Mouse (Mus musculus) forebrain, embryonic 14.5 days (tissue): ENCODE data around the gene Pdss2. TPM values are rescaled to one million over a fixed set of nuclear protein-coding genes. Genes with fewer than 3 reads are reported as not detected.

Experiments
- ATAC-seq: fragments of 200-750 bp; cut with Nextera tagmentation; 2 replicates; pipeline ENCODE4 v1.8.0; 2017; ENCODE audit warnings: mild to moderate bottlenecking, moderate library complexity
- DNase-seq: peaks from one replicate; pipeline ENCODE4 v3.0.0-alpha.2; 2015; ENCODE audit warnings: low spot score
- H3K27ac ChIP-seq: fragments of 300-500 bp; sonication (generic); 2 replicates; pipeline ENCODE4 v1.5.1; 2014; ENCODE audit warnings: low read depth, mild to moderate bottlenecking, control low read depth, low read length, moderate library complexity
- H3K27me3 ChIP-seq: fragments of 300-500 bp; sonication (generic); replicated peaks from 2 replicates; pipeline ENCODE4 v1.6.1; 2014; ENCODE audit warnings: low read length, control low read depth, mixed read lengths; ENCODE audit not compliant: control insufficient read depth, insufficient read depth
- H3K36me3 ChIP-seq: fragments of 300-500 bp; sonication (generic); 2 replicates; pipeline ENCODE4 v1.6.1; 2014; ENCODE audit warnings: low read length, control low read depth; ENCODE audit not compliant: control insufficient read depth, insufficient read depth
- H3K4me1 ChIP-seq: fragments of 300-500 bp; sonication (generic); 2 replicates; pipeline ENCODE4 v1.6.1; 2014; ENCODE audit warnings: antibody characterized with exemption, low read length, control low read depth; ENCODE audit not compliant: control insufficient read depth, insufficient read depth
- H3K4me2 ChIP-seq: fragments of 300-500 bp; sonication (generic); 2 replicates; pipeline ENCODE4 v1.6.1; 2014; ENCODE audit warnings: mild to moderate bottlenecking, control low read depth, low read length
- H3K4me3 ChIP-seq: fragments of 300-500 bp; sonication (generic); 2 replicates; pipeline ENCODE4 v1.5.1; 2014; ENCODE audit warnings: low read depth, low read length, control low read depth
- H3K9ac ChIP-seq: fragments of 300-500 bp; sonication (generic); 2 replicates; pipeline ENCODE4 v1.6.1; 2014; ENCODE audit warnings: mild to moderate bottlenecking, low read length, control low read depth, moderate library complexity
- H3K9me3 ChIP-seq: fragments of 300-500 bp; sonication (generic); replicated peaks from 2 replicates; pipeline ENCODE4 v1.6.1; 2016; ENCODE audit warnings: low read length, control low read depth, mixed read lengths; ENCODE audit not compliant: control insufficient read depth
- WGBS: fragments of 180-500 bp; shearing (Covaris S2); extraction: QIAGEN DNeasy Blood & Tissue Kit; methylation state at CpG from one replicate; pipeline ENCODE4 v1.1.7; 2014; 5-methylcytosine and 5-hydroxymethylcytosine counted together
- polyA plus RNA-seq: library from polyadenylated mRNA; unstranded; fragments of >200 nt; fragmentation: Nextera tagmentation; extraction: Ambion mirVana; gene quantifications from 2 replicates; pipeline ENCODE4 v1.2.1, GENCODE M21; 2014

The Pdss2 gene
- polyA plus RNA-seq, 1 experiment from 2014 or later, result 13.3 TPM

- no peaks in the 10 kb centered on the region for H3K27me3 ChIP-seq
- no peak overlapping the region for H3K4me3 ChIP-seq
- DNase-seq, result no peak
- H3K4me1 ChIP-seq, result no peaks in the 10 kb centered on the region
- H3K4me2 ChIP-seq, result no peak overlapping the region
- H3K9me3 ChIP-seq, result no peaks in the 10 kb centered on the region
- ATAC-seq, result no peak
- peaks cover 2% of the 10 kb centered on the region; the same call in 1 of the 2 replicates for H3K36me3 ChIP-seq
- 87% methylated on average over 7 of the region's 7 CpGs for WGBS
- H3K27ac ChIP-seq, result no peak overlapping the region
- H3K9ac ChIP-seq, result no peak overlapping the region
These were observed 267.9 kb downstream of the Pdss2 start for GRCm38 (mm10) chr10:43489139-43489538.

- Histone ChIP-seq H3K4me1 (no peaks in the 10 kb centered on the region), H3K27me3 (no peaks in the 10 kb centered on the region), H3K9me3 (no peaks in the 10 kb centered on the region), H3K27ac (no peak overlapping the region), H3K4me3 (no peak overlapping the region), H3K36me3 (peaks cover 6% of the 10 kb centered on the region; the same call in 1 of the 2 replicates), H3K9ac (no peak overlapping the region), H3K4me2 (no peak overlapping the region)
- WGBS, result 78% methylated on average over 6 of the region's 6 CpGs
- DNase-seq (no peak), ATAC-seq (no peak)
These were observed 268.3 kb downstream of the Pdss2 start for GRCm38 (mm10) chr10:43489550-43489949.

GRCm38 (mm10) chr10:43490034-43490433 is 268.7 kb downstream of the Pdss2 start:
- Histone ChIP-seq H3K36me3 (peaks cover 11% of the 10 kb centered on the region; the same call in 1 of the 2 replicates), H3K27ac (no peak overlapping the region), H3K4me1 (no peaks in the 10 kb centered on the region), H3K4me2 (no peak overlapping the region), H3K9me3 (no peaks in the 10 kb centered on the region), H3K4me3 (no peak overlapping the region), H3K9ac (no peak overlapping the region), H3K27me3 (no peaks in the 10 kb centered on the region)
- DNase-seq (no peak), ATAC-seq (no peak)
- 75% methylated on average over 8 of the region's 8 CpGs for WGBS

- Histone ChIP-seq H3K4me1 (no peaks in the 10 kb centered on the region), H3K4me2 (no peak overlapping the region), H3K4me3 (no peak overlapping the region), H3K27ac (no peak overlapping the region), H3K9ac (no peak overlapping the region), H3K9me3 (no peaks in the 10 kb centered on the region), H3K36me3 (peaks cover 19% of the 10 kb centered on the region; the same call in 1 of the 2 replicates), H3K27me3 (no peaks in the 10 kb centered on the region)
- ATAC-seq, result no peak
- 82% methylated on average over 5 of the region's 5 CpGs for WGBS
- DNase-seq, result no peak
These were observed 269.6 kb downstream of the Pdss2 start for GRCm38 (mm10) chr10:43490846-43491245.

GRCm38 (mm10) chr10:43502599-43502998 is 281.3 kb downstream of the Pdss2 start:
- WGBS, result 82% methylated on average over 4 of the region's 4 CpGs
- Histone ChIP-seq H3K4me1 (no peaks in the 10 kb centered on the region), H3K36me3 (peaks cover 35% of the 10 kb centered on the region), H3K27ac (no peak overlapping the region), H3K4me2 (no peak overlapping the region), H3K9ac (no peak overlapping the region), H3K4me3 (no peak overlapping the region), H3K9me3 (no peaks in the 10 kb centered on the region), H3K27me3 (no peaks in the 10 kb centered on the region)
- peak; percentile 75; the same call in 1 of the 2 replicates for ATAC-seq
- DNase-seq, result peak; percentile 63

- Histone ChIP-seq H3K4me2 (no peak overlapping the region), H3K4me1 (no peaks in the 10 kb centered on the region), H3K4me3 (no peak overlapping the region), H3K27me3 (no peaks in the 10 kb centered on the region), H3K27ac (no peak overlapping the region), H3K9me3 (no peaks in the 10 kb centered on the region), H3K9ac (no peak overlapping the region), H3K36me3 (peaks cover 25% of the 10 kb centered on the region)
- no peak for ATAC-seq
- no peak for DNase-seq
- 75% methylated on average over 1 of the region's 1 CpGs for WGBS
These were observed 283.0 kb downstream of the Pdss2 start for GRCm38 (mm10) chr10:43504291-43504690.

- peaks cover 40% of the 10 kb centered on the region for H3K36me3 ChIP-seq
These were observed 285.8 kb downstream of the Pdss2 start for GRCm38 (mm10) chr10:43507051-43507450.

GRCm38 (mm10) chr10:43509228-43509627 is 287.9 kb downstream of the Pdss2 start:
- no peaks in the 10 kb centered on the region for H3K4me1 ChIP-seq
- no peak overlapping the region for H3K27ac ChIP-seq
- peaks cover 46% of the 10 kb centered on the region for H3K36me3 ChIP-seq
- DNase-seq (no peak), ATAC-seq (no peak)
- H3K9ac ChIP-seq, result no peak overlapping the region
- 94% methylated on average over 7 of the region's 7 CpGs for WGBS
- H3K4me3 ChIP-seq, result no peak overlapping the region
- no peaks in the 10 kb centered on the region for H3K9me3 ChIP-seq
- no peak overlapping the region for H3K4me2 ChIP-seq
- H3K27me3 ChIP-seq, result no peaks in the 10 kb centered on the region

More at GRCm38 (mm10) chr10:43507051-43507450, 285.8 kb downstream of the Pdss2 start:
- Histone ChIP-seq H3K27ac (no peak overlapping the region), H3K9ac (no peak overlapping the region), H3K4me3 (no peak overlapping the region), H3K4me1 (no peaks in the 10 kb centered on the region), H3K9me3 (no peaks in the 10 kb centered on the region), H3K27me3 (no peaks in the 10 kb centered on the region), H3K4me2 (no peak overlapping the region)
- WGBS, result 61% methylated on average over 4 of the region's 4 CpGs
- DNase-seq (no peak), ATAC-seq (no peak)

GRCm38 (mm10) chr10:43512976-43513375 is 291.7 kb downstream of the Pdss2 start:
- DNase-seq, result no peak
- no peaks in the 10 kb centered on the region for H3K4me1 ChIP-seq
- H3K9me3 ChIP-seq, result no peaks in the 10 kb centered on the region
- 96% methylated on average over 10 of the region's 10 CpGs for WGBS
- no peaks in the 10 kb centered on the region for H3K27me3 ChIP-seq
- H3K36me3 ChIP-seq, result peaks cover 42% of the 10 kb centered on the region
- ATAC-seq, result no peak
- no peak overlapping the region for H3K4me2 ChIP-seq
- no peak overlapping the region for H3K4me3 ChIP-seq
- H3K9ac ChIP-seq, result no peak overlapping the region
- no peak overlapping the region for H3K27ac ChIP-seq
